Mouse (Mus musculus): ENCODE measurements around the gene Olfr1506.
"Not testable (repeated sequence)": the region's sequence is repeated elsewhere in the genome, so short reads cannot be mapped to it uniquely, and the experiment has no call there.

The Olfr1506 gene

GRCm38 (mm10) chr2:90224393-90224792 lies at the start of gene Olfr1506:
Olfr1506 (minus strand) TSS chr2:90224493.
- CTCF ChIA-PET, POLR2A ChIA-PET: not testable (repeated sequence)

DNA sequence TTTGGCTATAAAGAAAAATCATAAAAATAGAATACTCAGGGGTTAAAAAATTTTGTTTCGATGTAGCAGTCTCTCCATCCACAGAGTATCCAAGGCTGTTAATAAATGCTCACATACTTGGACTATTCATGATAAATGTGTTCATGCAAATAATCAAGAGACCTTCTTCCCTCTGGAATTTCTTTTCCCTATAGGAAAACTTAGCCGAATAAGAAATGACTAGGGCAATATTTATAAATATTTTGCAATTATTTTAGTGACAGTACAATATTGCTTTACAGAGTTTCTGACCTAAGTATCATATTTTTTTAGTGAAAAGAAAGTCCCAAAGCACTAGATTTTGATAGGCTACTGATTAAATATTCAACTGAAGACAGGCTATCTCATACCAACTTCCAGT lies 46.6 kb upstream of the Olfr1506 start, which contains the start of gene Olfr1271:
Olfr1271 (minus strand) TSS at position 101 of the 400 bp plus-strand sequence.
- CTCF ChIA-PET = no interaction called here
- POLR2A ChIA-PET = no interaction called here

- POLR2A ChIA-PET = no interaction called here
Measured at GRCm38 (mm10) chr2:90257492-90257891, 33.2 kb upstream of the Olfr1506 start, which contains the start of gene Olfr142. Olfr142 (minus strand) TSS chr2:90257592.

GRCm38 (mm10) chr2:90199606-90200005 lies 24.7 kb downstream of the Olfr1506 start:
- POLR2A ChIA-PET, CTCF ChIA-PET: not testable (repeated sequence)

More at GRCm38 (mm10) chr2:90257492-90257891, 33.2 kb upstream of the Olfr1506 start, which contains the start of gene Olfr142:
- CTCF ChIA-PET = no interaction called here

DNA sequence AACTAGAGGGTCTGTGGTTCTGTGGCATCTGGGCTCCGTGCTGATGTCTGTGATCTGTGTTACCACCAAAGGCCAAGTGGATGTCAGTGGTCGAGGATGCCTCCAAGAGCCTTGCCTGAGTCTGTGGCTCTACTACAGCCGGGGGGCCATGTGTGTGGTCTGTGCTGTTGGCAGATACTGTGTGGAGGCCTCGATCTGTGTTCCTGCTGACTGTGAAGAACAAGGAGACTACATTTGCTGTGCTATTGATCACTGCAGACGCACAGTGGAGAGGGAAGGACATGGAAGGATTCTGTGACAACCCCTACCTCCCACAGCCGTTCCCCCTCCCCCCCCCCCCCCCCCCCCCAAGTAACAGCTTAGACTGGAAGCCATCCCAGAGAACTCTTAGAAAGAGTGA lies 29.0 kb downstream of the Olfr1506 start:
- POLR2A ChIA-PET, CTCF ChIA-PET: not testable (repeated sequence)

- POLR2A ChIA-PET, CTCF ChIA-PET: not testable (repeated sequence)
Measured at GRCm38 (mm10) chr2:90194750-90195149, 29.5 kb downstream of the Olfr1506 start.

DNA sequence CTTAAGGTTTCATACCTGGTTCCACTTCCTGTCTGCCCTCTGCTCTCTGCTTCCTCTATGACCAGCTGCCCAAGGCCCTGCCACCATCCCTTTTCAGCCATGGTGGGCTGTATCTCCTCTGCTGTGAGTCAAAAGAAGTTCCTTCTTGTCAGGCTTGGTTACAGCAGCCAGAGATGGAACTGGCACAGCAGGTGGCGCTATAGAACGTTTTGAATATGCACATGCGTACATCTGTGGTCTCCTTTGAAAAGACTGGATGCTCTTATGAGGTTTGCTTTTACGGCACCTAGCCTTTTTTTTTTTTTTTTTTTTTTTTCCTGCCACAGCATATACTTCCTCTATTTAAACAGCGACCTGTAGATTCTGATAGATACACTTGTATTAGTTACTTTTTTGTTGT lies 37.2 kb downstream of the Olfr1506 start:
- CTCF ChIA-PET, POLR2A ChIA-PET: not testable (repeated sequence)

DNA sequence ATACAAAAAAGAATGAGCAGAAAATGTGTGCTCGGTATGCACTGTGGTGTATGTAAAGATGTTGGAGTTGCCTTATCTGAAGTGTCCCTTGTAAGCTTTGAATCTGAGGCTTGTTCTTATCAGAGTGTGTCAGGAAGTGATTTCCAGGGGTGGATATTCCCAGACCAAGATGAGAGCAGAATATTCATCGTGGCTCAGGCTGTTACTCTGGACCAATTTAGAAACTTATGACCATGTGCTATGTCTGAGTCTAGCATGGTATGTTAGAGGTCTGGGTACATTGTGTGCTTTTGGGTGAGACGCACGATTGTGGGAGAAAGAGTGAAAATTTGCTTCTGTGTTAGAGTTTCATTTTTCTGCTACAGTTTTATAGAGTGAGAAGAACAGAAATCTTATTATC lies 38.2 kb downstream of the Olfr1506 start:
- POLR2A ChIA-PET, CTCF ChIA-PET: not testable (repeated sequence)
